Mouse (Mus musculus) layer of hippocampus, adult 9-10 months (tissue): ENCODE data around the gene Rtl10.
"Not testable (repeated sequence)": the region's sequence is repeated elsewhere in the genome, so short reads cannot be mapped to it uniquely, and the experiment has no call there.

Source experiments
- DNase-seq: peaks from one replicate; pipeline ENCODE4 v3.0.0; 2022; ENCODE audit warnings: low spot score

Rtl10 gene

GRCm38 (mm10) chr16:18483839-18484238 lies 14.9 kb upstream of the Rtl10 start:
- no peak for DNase-seq

- no peak for DNase-seq
Measured at GRCm38 (mm10) chr16:18484386-18484785, 14.3 kb upstream of the Rtl10 start.

- no peak for DNase-seq
Measured at GRCm38 (mm10) chr16:18484794-18485435, 13.8 kb upstream of the Rtl10 start.

GRCm38 (mm10) chr16:18486126-18486525 lies 12.6 kb upstream of the Rtl10 start:
- DNase-seq = no peak

GRCm38 (mm10) chr16:18490281-18490680 lies 8.4 kb upstream of the Rtl10 start:
- DNase-seq = no peak

GRCm38 (mm10) chr16:18490894-18491293 lies 7.8 kb upstream of the Rtl10 start:
- no peak for DNase-seq

GRCm38 (mm10) chr16:18497865-18498515 lies 711 bp upstream of the Rtl10 start:
- DNase-seq = peak; percentile 45

GRCm38 (mm10) chr16:18498996-18499395 lies 295 bp downstream of the Rtl10 start:
- no peak for DNase-seq

- no peak for DNase-seq
Measured at GRCm38 (mm10) chr16:18501531-18501930, 2.8 kb downstream of the Rtl10 start.

GRCm38 (mm10) chr16:18503566-18504342 lies 5.1 kb downstream of the Rtl10 start:
- no peak for DNase-seq

GRCm38 (mm10) chr16:18506524-18507199 lies 8.0 kb downstream of the Rtl10 start:
- DNase-seq = no peak

GRCm38 (mm10) chr16:18507200-18507549 lies 8.5 kb downstream of the Rtl10 start:
- DNase-seq = no peak

- no peak for DNase-seq
Measured at GRCm38 (mm10) chr16:18511741-18512140, 13.0 kb downstream of the Rtl10 start.

- DNase-seq = no peak
Measured at GRCm38 (mm10) chr16:18513508-18513907, 14.8 kb downstream of the Rtl10 start.

- DNase-seq = no peak
Measured at GRCm38 (mm10) chr16:18518091-18518490, 19.4 kb downstream of the Rtl10 start.

GRCm38 (mm10) chr16:18523563-18524245 lies 25.0 kb downstream of the Rtl10 start:
- DNase-seq = no peak

- DNase-seq = no peak
Measured at GRCm38 (mm10) chr16:18528656-18529055, 30.0 kb downstream of the Rtl10 start.

- DNase-seq = not testable (repeated sequence)
Measured at GRCm38 (mm10) chr16:18533061-18533460, 34.4 kb downstream of the Rtl10 start.

- no peak for DNase-seq
Measured at GRCm38 (mm10) chr16:18537407-18537990, 38.8 kb downstream of the Rtl10 start.

- DNase-seq = no peak
Measured at GRCm38 (mm10) chr16:18539281-18539680, 40.6 kb downstream of the Rtl10 start.

GRCm38 (mm10) chr16:18543151-18543829 lies 44.6 kb downstream of the Rtl10 start:
- no peak for DNase-seq
